Mouse (Mus musculus) ES-Bruce4 (cell line): ENCODE data around the gene Bscl2. TPM values are rescaled to one million over a fixed set of nuclear protein-coding genes. Genes with fewer than 3 reads are reported as not detected.

Experiments used
- H3K27ac ChIP-seq: 2 replicates; pipeline ENCODE4 v1.5.1; 2012; ENCODE audit warnings: low read length, inconsistent platforms; ENCODE audit not compliant: insufficient read depth
- H3K27me3 ChIP-seq: 2 replicates; pipeline ENCODE4 v1.6.1; 2012; ENCODE audit warnings: mild to moderate bottlenecking, low read length, inconsistent platforms; ENCODE audit not compliant: control insufficient read depth, poor library complexity, insufficient read depth, severe bottlenecking
- H3K36me3 ChIP-seq: 2 replicates; pipeline ENCODE4 v1.6.1; 2012; ENCODE audit warnings: inconsistent platforms, mild to moderate bottlenecking, low read length, moderate library complexity; ENCODE audit not compliant: control insufficient read depth, poor library complexity, insufficient read depth, severe bottlenecking
- H3K4me1 ChIP-seq: one replicate; pipeline ENCODE4 v1.8.1; 2011; ENCODE audit warnings: low read length; ENCODE audit not compliant: control insufficient read depth, insufficient read depth
- H3K4me3 ChIP-seq: 2 replicates; pipeline ENCODE4 v1.5.1; 2011; ENCODE audit warnings: low read depth, mild to moderate bottlenecking, low read length
- H3K9ac ChIP-seq: 2 replicates; pipeline ENCODE4 v1.6.1; 2012; ENCODE audit warnings: low read depth, mild to moderate bottlenecking, inconsistent platforms; ENCODE audit not compliant: poor library complexity, severe bottlenecking
- H3K9me3 ChIP-seq: replicated peaks from 2 replicates; pipeline ENCODE4 v1.6.1; 2012; ENCODE audit warnings: mild to moderate bottlenecking, low read length, inconsistent platforms; ENCODE audit not compliant: control insufficient read depth, poor library complexity, insufficient read depth, severe bottlenecking
- CTCF ChIP-seq: IDR thresholded peaks from one replicate; pipeline ENCODE4 v1.8.1; 2011; ENCODE audit warnings: low read depth, low read length
- EP300 ChIP-seq: IDR thresholded peaks from 2 replicates; pipeline ENCODE4 v1.6.1; 2011; ENCODE audit warnings: low read depth, low read length; ENCODE audit not compliant: insufficient read depth
- POLR2A ChIP-seq: IDR thresholded peaks from one replicate; pipeline ENCODE4 v1.8.1; 2011; ENCODE audit warnings: low read length; ENCODE audit not compliant: insufficient read depth
- polyA plus RNA-seq: library from polyadenylated mRNA; stranded (reverse); fragments of >200 nt; gene quantifications from 2 replicates; pipeline ENCODE4 v1.2.4, GENCODE M21; 2011; ENCODE audit warnings: low read depth; ENCODE audit not compliant: missing spikeins, insufficient read depth, insufficient read length

The Bscl2 gene
- polyA plus RNA-seq, 1 experiment: 32.3 TPM

DNA sequence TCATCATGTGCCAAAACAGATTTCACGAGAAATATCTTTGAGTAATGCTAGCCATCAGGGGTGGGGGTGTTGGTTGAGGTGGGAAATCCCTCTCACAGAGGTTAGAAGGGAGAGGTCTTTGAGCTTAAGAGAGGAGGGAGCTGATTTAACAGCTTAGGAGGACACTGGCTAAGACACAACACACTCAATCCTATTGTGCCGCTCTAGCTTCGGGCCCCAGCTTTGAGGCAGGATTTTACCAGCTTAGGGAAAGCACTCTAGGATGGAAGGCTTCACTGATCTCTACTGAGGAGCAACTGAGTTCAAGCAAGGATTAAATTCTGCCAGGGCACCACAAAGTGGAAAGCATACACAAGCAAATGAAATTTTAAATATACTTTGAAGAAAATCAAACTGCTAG, 20.3 kb upstream of the Bscl2 start:
- peaks cover 2% of the 10 kb centered on the region for H3K4me1 ChIP-seq
- no peak overlapping the region for H3K27ac ChIP-seq
- H3K9ac ChIP-seq: 0 out of 2 replicates have a peak overlapping the region, but pooled peaks have one; percentile 49
- no peak overlapping the region for H3K4me3 ChIP-seq
- H3K9me3 ChIP-seq: no peaks in the 10 kb centered on the region
- TF ChIP-seq POLR2A (no peak), CTCF (no peak), EP300 (no peak)
- H3K36me3 ChIP-seq: peaks cover 43% of the 10 kb centered on the region
- H3K27me3 ChIP-seq: no peaks in the 10 kb centered on the region

DNA sequence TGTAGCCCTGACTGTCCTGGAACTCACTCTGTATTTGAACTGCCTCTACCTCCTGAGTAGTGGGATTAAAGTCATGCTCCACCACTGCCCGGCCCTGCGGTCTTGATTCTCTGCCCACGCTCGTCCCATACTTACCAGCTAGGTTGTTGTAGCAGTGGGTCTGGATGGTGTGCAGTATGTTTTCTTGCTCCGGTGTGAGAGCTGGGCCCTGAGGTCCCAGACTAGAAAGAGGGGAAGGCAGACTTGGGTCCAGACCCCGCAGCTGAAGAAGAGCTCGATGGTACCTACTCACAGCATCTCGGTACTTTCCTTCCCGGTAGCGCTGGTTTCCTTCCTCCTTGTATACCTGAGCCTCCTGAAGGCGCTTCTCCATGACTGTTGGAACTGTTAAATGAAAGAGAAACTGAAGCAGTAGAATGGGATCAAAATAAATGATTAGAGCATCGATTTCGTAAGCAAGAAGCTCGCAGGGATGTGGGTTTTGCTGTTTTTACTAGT, 18.9 kb upstream of the Bscl2 start:
- Histone ChIP-seq H3K9me3 (no peaks in the 10 kb centered on the region), H3K4me1 (peaks cover 2% of the 10 kb centered on the region), H3K9ac (peak overlapping the region; percentile 88), H3K27me3 (no peaks in the 10 kb centered on the region), H3K27ac (peak overlapping the region; percentile 96), H3K36me3 (peaks cover 38% of the 10 kb centered on the region), H3K4me3 (peak overlapping the region; percentile 92)
- TF ChIP-seq POLR2A: no peak
- TF ChIP-seq EP300: no peak
- no peak for TF ChIP-seq CTCF

DNA sequence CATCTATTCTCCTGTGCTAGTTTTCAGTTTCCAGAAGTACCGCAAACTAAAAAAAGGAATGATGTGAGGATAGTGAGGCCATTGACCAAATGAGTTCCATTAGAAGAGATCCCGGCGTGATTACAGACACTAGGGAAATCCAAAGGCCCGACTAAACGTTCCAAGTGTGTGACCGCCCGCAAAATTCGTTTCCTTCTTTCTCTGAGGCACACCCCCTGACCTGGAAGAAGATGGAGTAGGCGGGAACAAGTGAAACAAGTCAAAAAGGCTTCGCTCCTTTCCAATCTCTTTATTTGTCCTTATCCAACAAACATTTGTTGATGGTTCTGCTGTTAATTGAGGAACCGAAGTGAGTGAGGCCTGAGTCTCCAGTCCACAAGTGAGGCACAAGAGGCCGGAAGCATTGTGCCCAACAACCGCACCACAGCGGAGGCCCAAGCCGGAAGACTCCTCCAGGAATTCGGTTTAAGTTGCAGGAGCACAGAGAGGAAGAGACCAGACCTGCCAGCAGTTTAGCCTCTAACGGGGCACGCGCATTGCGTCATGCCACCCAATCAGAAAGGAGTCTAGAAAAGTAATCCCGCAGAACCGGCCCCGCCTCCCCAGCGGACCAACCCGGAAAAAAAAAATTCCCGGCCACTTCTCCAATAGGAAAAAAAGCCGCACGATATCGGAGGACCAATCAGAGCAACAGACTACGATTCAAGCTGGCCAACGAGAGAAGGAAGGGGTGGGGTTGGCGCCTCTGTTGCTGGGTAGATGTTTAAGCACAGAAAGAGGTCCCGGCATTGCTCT, 18.3 kb upstream of the Bscl2 start, which contains the start of gene Ttc9c:
Gene Ttc9c, minus strand, starts transcription at position 533 of the 795 bp plus-strand sequence.
- H3K4me3 ChIP-seq: peak within 1 kb of the TSS; percentile 92
- H3K4me1 ChIP-seq: peaks cover 2% of the 10 kb centered on the region
- no peaks in the 10 kb centered on the region for H3K27me3 ChIP-seq
- no peaks in the 10 kb centered on the region for H3K9me3 ChIP-seq
- peak within 1 kb of the TSS; percentile 96 for H3K27ac ChIP-seq
- H3K36me3 ChIP-seq: peaks cover 42% of the 10 kb centered on the region
- peak within 1 kb of the TSS; percentile 91 for H3K9ac ChIP-seq
- TF ChIP-seq CTCF (no peak), EP300 (0 out of 2 replicates have a peak, but pooled peaks have one; percentile 18), POLR2A (peak; percentile 80)

DNA sequence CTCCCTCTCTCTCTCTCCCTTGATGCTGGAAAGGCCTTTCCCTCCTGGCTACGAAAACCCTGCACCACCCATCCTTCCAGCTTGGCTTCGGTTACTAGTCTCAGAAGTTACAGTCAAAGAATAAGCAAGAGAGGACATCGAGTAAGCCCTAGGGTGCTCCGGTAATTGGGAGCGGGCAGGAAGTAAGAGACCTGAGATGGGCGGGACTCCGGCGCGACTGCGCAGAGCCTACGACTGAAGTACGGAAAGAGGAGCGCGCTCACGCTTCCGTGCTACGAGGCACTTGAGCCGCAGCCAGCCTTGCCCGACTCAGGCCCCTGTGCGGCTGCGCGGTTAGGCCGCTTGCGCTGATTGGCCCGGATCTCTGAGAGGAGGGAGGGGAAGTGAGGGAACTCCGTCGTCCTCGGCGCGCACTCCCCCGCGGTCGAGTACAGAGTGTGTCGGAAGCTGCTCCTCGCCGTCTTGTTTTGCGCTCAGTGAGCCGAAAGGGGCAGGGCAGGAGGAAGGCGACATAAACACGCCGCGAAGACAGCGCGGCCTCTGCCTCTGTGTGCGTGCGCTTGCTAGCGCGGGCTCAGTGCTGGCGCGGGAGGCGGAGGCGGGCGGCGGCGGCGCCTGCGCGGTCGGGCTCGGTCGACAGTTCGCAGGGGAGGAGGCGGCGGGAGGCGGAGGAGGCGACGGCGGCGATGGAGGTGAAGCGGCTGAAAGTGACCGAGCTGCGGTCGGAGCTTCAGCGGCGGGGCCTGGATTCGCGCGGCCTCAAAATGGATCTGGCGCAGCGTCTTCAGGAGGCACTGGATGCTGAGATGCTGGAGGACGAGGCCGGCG, 17.5 kb upstream of the Bscl2 start, which contains the start of gene Hnrnpul2:
Gene Hnrnpul2, plus strand, starts transcription at position 415 of the 828 bp plus-strand sequence.
- H3K36me3 ChIP-seq: peaks cover 43% of the 10 kb centered on the region
- peaks cover 2% of the 10 kb centered on the region for H3K4me1 ChIP-seq
- peak within 1 kb of the TSS; percentile 96 for H3K27ac ChIP-seq
- H3K9ac ChIP-seq: peak within 1 kb of the TSS; percentile 91
- no peaks in the 10 kb centered on the region for H3K9me3 ChIP-seq
- H3K4me3 ChIP-seq: peak within 1 kb of the TSS; percentile 92
- TF ChIP-seq POLR2A: peak; percentile 87
- no peak for TF ChIP-seq EP300
- TF ChIP-seq CTCF: no peak
- no peaks in the 10 kb centered on the region for H3K27me3 ChIP-seq

DNA sequence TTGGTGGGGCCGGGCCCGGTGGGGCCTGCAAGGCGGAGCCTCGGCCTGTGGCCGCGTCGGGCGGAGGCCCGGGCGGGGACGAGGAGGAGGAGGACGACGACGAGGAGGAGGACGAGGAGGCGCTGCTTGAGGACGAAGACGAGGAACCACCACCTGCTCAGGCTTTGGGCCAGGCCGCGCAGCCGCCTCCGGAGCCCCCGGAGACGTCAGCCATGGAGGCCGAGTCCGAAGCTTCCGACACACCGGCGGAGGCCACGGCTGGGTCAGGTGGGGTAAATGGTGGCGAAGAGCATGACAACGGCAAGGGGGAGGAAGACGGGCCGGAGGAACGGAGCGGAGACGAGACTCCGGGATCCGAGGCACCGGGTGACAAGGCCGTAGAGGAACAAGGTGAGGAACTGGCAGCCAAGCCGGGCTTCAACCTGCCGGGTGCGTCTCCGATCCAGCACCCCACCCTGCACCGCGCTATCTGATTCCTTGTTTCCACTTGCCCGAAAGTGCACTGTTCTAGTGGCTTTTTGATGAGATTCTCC, 16.8 kb upstream of the Bscl2 start:
- Histone ChIP-seq H3K9ac (peak overlapping the region; percentile 91), H3K27ac (peak overlapping the region; percentile 71), H3K4me3 (peak overlapping the region; percentile 90), H3K36me3 (peaks cover 44% of the 10 kb centered on the region), H3K27me3 (no peaks in the 10 kb centered on the region), H3K9me3 (no peaks in the 10 kb centered on the region), H3K4me1 (peaks cover 2% of the 10 kb centered on the region)
- no peak for TF ChIP-seq EP300
- TF ChIP-seq CTCF: no peak
- no peak for TF ChIP-seq POLR2A
